Mouse (Mus musculus): ENCODE results near the gene Ssu2. TPM values are rescaled to one million over a fixed set of nuclear protein-coding genes. Genes with fewer than 3 reads are reported as not detected.

The Ssu2 gene
- 1 to 10 TPM; 1.2 to 1.4 TPM for total RNA-seq (2021)
- polyA plus RNA-seq (2012; rRNA removed) = 5.5 and 11.8 TPM in 2 replicates
- long read RNA-seq, partial matches to known transcripts = 0 of 1 reads
- long read RNA-seq, other reads (novel, unspliced or antisense) = 1 of 1 reads

GRCm38 (mm10) chr6:112387947-112388346 lies at the start of gene Ssu2:
TSS of gene Ssu2 (minus strand) at chr6:112388023.
- no peaks in the 10 kb centered on the region for H3K79me2 ChIP-seq (replicated peaks; ENCODE audit: control insufficient read depth, insufficient read depth, low read length)
- intact Hi-C loops (cut with DNase I) = no loop called here
- H3K27me3 ChIP-seq (ENCODE audit: control insufficient read depth, insufficient read depth, low read length) = no peaks in the 10 kb centered on the region
- WGBS = 45% methylated on average over 9 of the region's 9 CpGs
- H3K36me3 ChIP-seq (ENCODE audit: control insufficient read depth, insufficient read depth, low read length) = no peaks in the 10 kb centered on the region
- DNase-seq = peak; percentile 43 to 49
- H3K27ac ChIP-seq = peak within 1 kb of the TSS; percentile 47
- peak within 1 kb of the TSS; percentile 30; the same call in 1 of the 2 replicates for H3K9ac ChIP-seq (ENCODE audit: low read depth, low read length)
- H3K4me1 ChIP-seq (ENCODE audit: control insufficient read depth, insufficient read depth, low read length) = peaks cover 3% of the 10 kb centered on the region
- H3K4me3 ChIP-seq = no peak within 1 kb of the TSS; the same call in 1 of the 2 replicates
- TF ChIP-seq POLR2A (IDR thresholded peaks at IDR 0.05; ENCODE audit: insufficient read depth, low read depth, low read length) (peak; percentile 68), CTCF (IDR thresholded peaks at IDR 0.05) (no peak), EP300 (IDR thresholded peaks at IDR 0.05; ENCODE audit: insufficient read depth, low read depth, low read length) (peak; percentile 76; the same call in 1 of the 2 replicates)

GRCm38 (mm10) chr6:112426018-112426732 lies 38.4 kb upstream of the Ssu2 start:
- Histone ChIP-seq H3K4me3 (no peak overlapping the region), H3K9ac (ENCODE audit: low read depth, low read length) (no peak overlapping the region), H3K4me1 (ENCODE audit: control insufficient read depth, insufficient read depth, low read length) (peaks cover 1% of the 10 kb centered on the region; the same call in 1 of the 2 replicates), H3K36me3 (ENCODE audit: control insufficient read depth, insufficient read depth, low read length) (no peaks in the 10 kb centered on the region), H3K79me2 (replicated peaks; ENCODE audit: control insufficient read depth, insufficient read depth, low read length) (no peaks in the 10 kb centered on the region), H3K27ac (no peak overlapping the region), H3K27me3 (ENCODE audit: control insufficient read depth, insufficient read depth, low read length) (no peaks in the 10 kb centered on the region)
- 59% methylated on average over 6 of the region's 6 CpGs for WGBS
- TF ChIP-seq CTCF (IDR thresholded peaks at IDR 0.05) (no peak), EP300 (IDR thresholded peaks at IDR 0.05; ENCODE audit: insufficient read depth, low read depth, low read length) (no peak), POLR2A (IDR thresholded peaks at IDR 0.05; ENCODE audit: insufficient read depth, low read depth, low read length) (no peak)
- no peak for DNase-seq
- intact Hi-C loops (cut with DNase I) = no loop called here

- intact Hi-C loops (cut with DNase I) = no loop called here
- Histone ChIP-seq H3K4me3 (no peak overlapping the region), H3K9ac (ENCODE audit: low read depth, low read length) (no peak overlapping the region), H3K27me3 (ENCODE audit: control insufficient read depth, insufficient read depth, low read length) (no peaks in the 10 kb centered on the region), H3K27ac (no peak overlapping the region), H3K4me1 (ENCODE audit: control insufficient read depth, insufficient read depth, low read length) (peaks cover 1% of the 10 kb centered on the region; the same call in 1 of the 2 replicates), H3K79me2 (replicated peaks; ENCODE audit: control insufficient read depth, insufficient read depth, low read length) (no peaks in the 10 kb centered on the region), H3K36me3 (ENCODE audit: control insufficient read depth, insufficient read depth, low read length) (no peaks in the 10 kb centered on the region)
- 66% methylated on average over 8 of the region's 8 CpGs for WGBS
- TF ChIP-seq POLR2A (IDR thresholded peaks at IDR 0.05; ENCODE audit: insufficient read depth, low read depth, low read length) = no peak
- no peak for TF ChIP-seq EP300 (IDR thresholded peaks at IDR 0.05; ENCODE audit: insufficient read depth, low read depth, low read length)
- no peak for TF ChIP-seq CTCF (IDR thresholded peaks at IDR 0.05)
- DNase-seq = no peak
Observed at GRCm38 (mm10) chr6:112423746-112424501, 36.1 kb upstream of the Ssu2 start.

- intact Hi-C loops (cut with DNase I) = no loop called here
- peak; percentile 19; the same call in 1 of the 2 replicates for TF ChIP-seq CTCF (IDR thresholded peaks at IDR 0.05)
- TF ChIP-seq POLR2A (IDR thresholded peaks at IDR 0.05; ENCODE audit: insufficient read depth, low read depth, low read length) = no peak
- no peak for TF ChIP-seq EP300 (IDR thresholded peaks at IDR 0.05; ENCODE audit: insufficient read depth, low read depth, low read length)
- no peaks in the 10 kb centered on the region for H3K27me3 ChIP-seq (ENCODE audit: control insufficient read depth, insufficient read depth, low read length)
- no peak for DNase-seq
- no peak overlapping the region for H3K27ac ChIP-seq
- H3K9ac ChIP-seq (ENCODE audit: low read depth, low read length) = no peak overlapping the region
- H3K36me3 ChIP-seq (ENCODE audit: control insufficient read depth, insufficient read depth, low read length) = no peaks in the 10 kb centered on the region
- H3K4me3 ChIP-seq = no peak overlapping the region
- no peaks in the 10 kb centered on the region for H3K79me2 ChIP-seq (replicated peaks; ENCODE audit: control insufficient read depth, insufficient read depth, low read length)
- WGBS = 97% methylated on average over 1 of the region's 1 CpGs
- no peaks in the 10 kb centered on the region for H3K4me1 ChIP-seq (ENCODE audit: control insufficient read depth, insufficient read depth, low read length)
Observed at GRCm38 (mm10) chr6:112420883-112421282, 33.1 kb upstream of the Ssu2 start.

DNA sequence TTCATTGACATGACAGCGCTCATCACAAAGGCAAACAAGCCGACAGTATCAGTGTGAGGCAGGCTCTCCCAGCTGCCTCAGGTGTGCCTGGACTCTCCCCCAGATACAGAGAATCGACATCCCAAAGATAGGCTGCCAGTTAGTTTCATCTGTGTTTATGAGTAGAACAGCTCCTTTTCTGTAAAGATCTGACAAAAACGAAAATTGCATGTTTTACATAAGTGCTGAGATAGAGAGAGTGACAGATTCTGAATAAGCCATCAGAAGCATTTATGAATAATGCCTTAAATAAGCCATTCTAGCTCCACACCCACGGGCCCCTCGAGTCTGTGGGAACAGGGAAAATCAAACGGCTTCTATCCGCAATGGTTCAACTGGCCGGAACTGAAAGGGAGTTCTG lies 31.5 kb upstream of the Ssu2 start:
- Histone ChIP-seq H3K27me3 (ENCODE audit: control insufficient read depth, insufficient read depth, low read length) (no peaks in the 10 kb centered on the region), H3K4me3 (no peak overlapping the region), H3K4me1 (ENCODE audit: control insufficient read depth, insufficient read depth, low read length) (no peaks in the 10 kb centered on the region), H3K79me2 (replicated peaks; ENCODE audit: control insufficient read depth, insufficient read depth, low read length) (no peaks in the 10 kb centered on the region), H3K36me3 (ENCODE audit: control insufficient read depth, insufficient read depth, low read length) (no peaks in the 10 kb centered on the region), H3K9ac (ENCODE audit: low read depth, low read length) (no peak overlapping the region), H3K27ac (no peak overlapping the region)
- 72% methylated on average over 9 of the region's 9 CpGs for WGBS
- intact Hi-C loops (cut with DNase I) = no loop called here
- DNase-seq = no peak
- no peak for TF ChIP-seq EP300 (IDR thresholded peaks at IDR 0.05; ENCODE audit: insufficient read depth, low read depth, low read length)
- no peak for TF ChIP-seq CTCF (IDR thresholded peaks at IDR 0.05)
- no peak for TF ChIP-seq POLR2A (IDR thresholded peaks at IDR 0.05; ENCODE audit: insufficient read depth, low read depth, low read length)
